Mouse (Mus musculus): Measurements from ENCODE around the gene Plagl1.
"Not testable (repeated sequence)": the region's sequence is repeated elsewhere in the genome, so short reads cannot be mapped to it uniquely, and the experiment has no call there.

Gene Plagl1

GRCm38 (mm10) chr10:13060021-13060668, at the start of gene Plagl1:
Gene Plagl1 (plus strand): TSS chr10:13060504.
- no peak for DNase-seq (ENCODE audit: low spot score)

GRCm38 (mm10) chr10:13014026-13014425, 46.3 kb upstream of the Plagl1 start:
- DNase-seq (ENCODE audit: low spot score): no peak

DNA sequence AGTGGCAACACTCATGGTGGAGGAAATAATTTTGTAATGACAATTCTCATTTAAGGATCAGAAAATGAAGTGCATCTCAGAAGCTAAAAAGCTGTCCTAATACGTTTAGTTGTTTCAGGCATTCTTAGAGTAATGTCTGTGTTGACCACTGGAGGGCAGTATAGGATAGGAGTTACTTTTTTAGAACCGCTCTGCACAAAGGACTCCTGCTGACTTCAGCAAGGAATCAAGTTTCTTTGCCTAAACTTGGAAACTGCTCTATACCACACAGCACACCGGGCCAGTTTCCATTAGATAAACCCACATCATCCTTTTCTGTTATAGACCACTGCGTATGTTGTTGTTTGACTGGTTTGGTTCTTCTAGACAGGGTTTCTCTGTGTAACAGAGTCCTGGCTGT, 43.7 kb upstream of the Plagl1 start:
- DNase-seq (ENCODE audit: low spot score): peak; percentile 41

GRCm38 (mm10) chr10:13018510-13018909, 41.8 kb upstream of the Plagl1 start:
- DNase-seq (ENCODE audit: low spot score): no peak

DNA sequence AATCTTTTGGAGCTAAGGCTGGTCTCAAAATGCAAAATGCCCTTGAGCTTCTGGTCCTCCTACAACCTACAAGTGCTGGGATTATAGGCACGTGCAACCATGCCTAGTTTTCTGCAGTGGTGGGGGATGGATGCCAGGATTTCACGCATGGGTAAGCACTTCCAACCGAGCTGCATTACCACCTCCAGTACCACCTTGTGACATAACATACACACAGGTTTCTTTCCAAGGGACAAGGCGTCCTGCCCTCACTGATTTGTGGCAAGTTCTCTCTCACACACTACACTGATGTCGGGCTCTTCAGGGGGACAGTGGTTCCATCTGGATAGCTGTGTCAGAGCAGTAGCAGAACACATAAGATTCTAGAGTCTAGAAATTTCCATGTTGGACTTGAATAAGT, 41.3 kb upstream of the Plagl1 start:
- DNase-seq (ENCODE audit: low spot score): no peak

GRCm38 (mm10) chr10:13022103-13022502, 38.2 kb upstream of the Plagl1 start:
- no peak for DNase-seq (ENCODE audit: low spot score)

GRCm38 (mm10) chr10:13023985-13024384, 36.3 kb upstream of the Plagl1 start:
- not testable (repeated sequence) for DNase-seq (ENCODE audit: low spot score)

DNA sequence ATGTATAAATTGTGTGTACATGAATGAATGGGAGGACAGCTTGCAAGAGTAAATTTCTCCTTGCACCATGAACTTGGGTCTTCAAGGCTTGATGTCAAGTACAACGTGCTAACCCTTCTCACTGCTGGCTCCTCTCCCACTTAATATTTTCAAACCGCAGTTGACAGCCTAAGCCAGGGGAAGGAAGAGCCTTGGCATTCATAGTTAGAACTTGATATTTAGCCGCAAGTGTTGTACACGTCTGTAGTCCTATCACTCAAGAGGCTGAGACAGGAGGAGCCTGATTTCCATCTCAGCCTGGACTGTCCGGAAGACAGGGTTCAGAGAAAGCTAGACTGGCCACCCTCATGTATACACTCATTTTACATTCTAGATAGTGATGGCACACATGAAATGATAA, 32.6 kb upstream of the Plagl1 start:
- no peak for DNase-seq (ENCODE audit: low spot score)

GRCm38 (mm10) chr10:13028215-13028614, 32.1 kb upstream of the Plagl1 start:
- no peak for DNase-seq (ENCODE audit: low spot score)

DNA sequence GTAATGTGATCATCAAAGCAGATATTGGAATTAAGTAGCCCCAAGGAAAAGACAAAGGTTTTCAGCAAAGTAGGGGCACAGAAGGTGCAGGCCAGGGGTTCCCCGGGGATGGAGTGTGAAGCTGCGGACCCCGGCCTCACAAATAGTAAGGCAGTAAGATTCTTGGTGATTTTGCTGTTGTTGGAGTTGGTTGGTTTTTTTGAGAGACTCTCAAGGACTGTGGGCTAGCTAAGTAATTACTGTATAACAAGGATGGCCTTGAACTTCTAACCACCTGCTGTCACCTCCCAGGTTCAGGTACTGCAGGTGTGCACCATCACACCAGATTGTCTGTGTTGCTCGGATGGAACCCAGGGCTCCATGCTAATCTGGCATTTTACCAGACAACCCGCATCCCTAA, 30.9 kb upstream of the Plagl1 start:
- no peak for DNase-seq (ENCODE audit: low spot score)

DNA sequence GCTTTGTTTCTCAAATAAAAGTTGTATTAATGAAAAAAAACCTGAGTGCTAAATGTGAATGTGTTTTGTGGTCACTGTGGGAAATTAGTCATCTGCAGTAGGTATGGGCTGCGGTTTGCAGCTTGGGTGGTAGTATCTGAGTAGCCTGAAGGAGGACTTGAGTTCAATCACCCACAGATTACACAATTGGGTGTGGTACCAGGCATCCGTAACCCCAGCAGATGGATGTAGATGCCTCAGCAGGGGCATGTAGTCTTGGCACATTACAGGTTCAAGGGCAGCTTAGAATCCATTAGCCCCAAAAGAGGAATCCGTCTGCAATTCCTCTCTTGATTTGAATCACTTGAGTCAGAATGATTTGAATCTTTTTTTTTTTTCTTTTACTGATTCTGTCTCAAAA, 25.0 kb upstream of the Plagl1 start:
- DNase-seq (ENCODE audit: low spot score): no peak

DNA sequence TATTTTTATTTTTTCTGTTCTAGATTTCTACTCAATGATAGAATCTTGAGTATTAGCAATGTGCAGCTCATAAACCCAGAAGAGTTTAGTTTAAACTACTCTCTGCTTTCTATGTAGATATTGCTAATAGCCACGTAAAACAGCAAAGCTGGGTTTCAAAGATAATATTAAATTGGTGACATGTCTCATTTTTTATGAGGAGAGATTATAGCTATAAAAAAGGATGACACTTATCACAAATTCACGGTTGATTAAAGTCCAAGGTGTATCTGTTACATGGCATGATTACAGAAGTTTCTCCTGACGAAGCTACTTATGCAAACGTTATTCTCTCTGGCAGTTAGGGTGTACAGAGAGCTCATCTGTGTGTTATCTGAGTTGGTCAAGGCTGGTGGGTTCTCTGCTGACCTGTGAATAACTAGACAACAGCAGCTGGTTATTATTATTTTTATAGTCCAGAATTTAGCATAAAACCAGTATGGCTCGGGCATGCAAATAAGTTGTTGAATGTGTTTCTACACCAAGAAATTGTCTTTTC, 20.6 kb upstream of the Plagl1 start:
- no peak for DNase-seq (ENCODE audit: low spot score)

GRCm38 (mm10) chr10:13044659-13045058, 15.6 kb upstream of the Plagl1 start:
- no peak for DNase-seq (ENCODE audit: low spot score)

GRCm38 (mm10) chr10:13047816-13048215, 12.5 kb upstream of the Plagl1 start:
- no peak for DNase-seq (ENCODE audit: low spot score)

GRCm38 (mm10) chr10:13056863-13057381, 3.4 kb upstream of the Plagl1 start:
- DNase-seq (ENCODE audit: low spot score): no peak

- no peak for DNase-seq (ENCODE audit: low spot score)
Measured at GRCm38 (mm10) chr10:13060821-13061671, 742 bp downstream of the Plagl1 start.

DNA sequence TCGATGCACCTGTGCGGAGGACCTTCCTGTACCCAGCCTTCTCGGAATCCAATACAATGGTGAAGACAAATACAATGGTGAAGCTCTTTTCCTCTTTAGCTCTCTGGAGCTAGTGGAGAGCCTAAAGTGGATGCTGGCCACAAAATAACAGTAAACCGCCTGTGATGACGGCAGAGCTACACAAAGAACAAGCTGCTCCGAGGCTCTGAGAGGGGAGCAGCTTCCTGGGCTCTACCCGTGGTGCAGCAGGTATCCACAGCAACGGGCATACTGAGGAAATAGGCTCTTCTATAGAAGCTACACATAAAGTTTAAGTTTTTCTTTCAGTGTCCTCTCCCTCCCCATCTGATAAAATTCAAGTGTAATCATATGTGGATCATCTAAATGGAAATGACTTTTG, 2.1 kb downstream of the Plagl1 start:
- no peak for DNase-seq (ENCODE audit: low spot score)

DNA sequence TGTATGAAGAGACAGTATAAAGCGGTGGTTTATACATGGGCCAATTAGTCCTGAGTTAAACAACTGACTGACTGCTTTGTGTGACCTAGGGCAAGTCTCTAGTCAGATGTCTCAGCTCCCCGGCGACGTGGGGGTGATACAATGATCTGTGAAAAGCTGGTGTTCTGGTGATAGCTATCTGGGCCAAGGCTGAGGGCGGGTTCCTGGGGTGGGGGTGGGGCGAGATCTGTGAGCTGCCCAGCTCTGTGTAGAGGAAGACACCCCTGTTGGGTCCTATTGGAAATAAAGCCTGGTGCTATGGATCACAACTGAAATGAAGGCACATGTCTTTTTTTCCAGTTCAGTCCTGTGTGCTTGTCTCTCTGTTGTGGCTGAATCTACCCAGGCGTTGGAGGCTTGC, 3.2 kb downstream of the Plagl1 start:
- DNase-seq (ENCODE audit: low spot score): no peak

GRCm38 (mm10) chr10:13065129-13065752, 4.9 kb downstream of the Plagl1 start:
- DNase-seq (ENCODE audit: low spot score): no peak

DNA sequence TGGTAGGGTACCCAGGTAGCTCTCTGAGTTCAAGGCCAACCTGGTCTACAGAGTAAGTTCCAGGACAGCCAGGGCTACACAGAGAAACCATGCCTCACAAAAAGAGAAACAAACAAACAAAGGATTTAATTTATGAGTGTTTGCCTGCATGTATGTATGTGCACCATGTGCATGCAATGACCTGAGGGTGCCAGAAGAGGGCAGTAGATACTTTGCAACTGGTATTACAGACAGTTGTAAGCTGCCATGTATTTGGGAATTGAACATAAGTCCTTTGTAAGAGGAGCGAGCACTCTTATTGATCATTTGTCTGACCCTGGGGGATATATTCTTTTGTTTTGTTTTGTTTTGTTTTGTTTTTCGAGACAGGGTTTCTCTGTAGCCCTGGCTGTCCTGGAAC, 10.7 kb downstream of the Plagl1 start:
- DNase-seq (ENCODE audit: low spot score): no peak

GRCm38 (mm10) chr10:13076807-13077532, 16.7 kb downstream of the Plagl1 start:
- DNase-seq (ENCODE audit: low spot score): no peak

DNA sequence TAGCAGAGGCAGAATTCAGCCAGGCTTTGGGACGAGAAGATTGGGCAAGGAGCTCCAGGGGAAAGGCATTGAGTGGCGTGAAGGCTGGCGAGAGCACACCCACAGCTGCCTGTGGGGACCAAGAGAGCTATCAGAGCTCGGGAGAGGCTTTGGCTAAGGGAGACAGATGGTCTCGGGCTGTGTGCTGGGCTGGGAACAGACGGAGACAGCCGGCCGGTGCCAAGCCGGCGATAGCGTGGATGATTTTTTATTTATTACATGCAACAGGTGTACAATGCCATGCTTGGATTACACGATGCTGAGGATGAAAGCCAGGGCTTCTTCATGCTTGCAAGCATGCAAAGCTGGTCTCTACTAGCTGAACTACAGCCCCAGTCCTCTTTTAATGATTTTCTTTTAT, 22.2 kb downstream of the Plagl1 start:
- DNase-seq (ENCODE audit: low spot score): no peak
